Mouse (Mus musculus): ENCODE data around the gene Fbxo9.
"Not testable (repeated sequence)": the region's sequence is repeated elsewhere in the genome, so short reads cannot be mapped to it uniquely, and the experiment has no call there.

Fbxo9 gene

GRCm38 (mm10) chr9:78107912-78108795 lies 711 bp downstream of the Fbxo9 start:
- peak; percentile 74 to 79 for DNase-seq (ENCODE audit: low spot score in 2 of 2)

- no peak for DNase-seq (ENCODE audit: low spot score in 2 of 2)
These were observed 1.3 kb downstream of the Fbxo9 start for GRCm38 (mm10) chr9:78107582-78107911.

GRCm38 (mm10) chr9:78106821-78107220 lies 2.0 kb downstream of the Fbxo9 start:
- no peak for DNase-seq (ENCODE audit: low spot score in 2 of 2)

GRCm38 (mm10) chr9:78105501-78105932 lies 3.3 kb downstream of the Fbxo9 start:
- no peak for DNase-seq (ENCODE audit: low spot score in 2 of 2)

GRCm38 (mm10) chr9:78104973-78105372 lies 3.9 kb downstream of the Fbxo9 start:
- no peak for DNase-seq (ENCODE audit: low spot score in 2 of 2)

DNA sequence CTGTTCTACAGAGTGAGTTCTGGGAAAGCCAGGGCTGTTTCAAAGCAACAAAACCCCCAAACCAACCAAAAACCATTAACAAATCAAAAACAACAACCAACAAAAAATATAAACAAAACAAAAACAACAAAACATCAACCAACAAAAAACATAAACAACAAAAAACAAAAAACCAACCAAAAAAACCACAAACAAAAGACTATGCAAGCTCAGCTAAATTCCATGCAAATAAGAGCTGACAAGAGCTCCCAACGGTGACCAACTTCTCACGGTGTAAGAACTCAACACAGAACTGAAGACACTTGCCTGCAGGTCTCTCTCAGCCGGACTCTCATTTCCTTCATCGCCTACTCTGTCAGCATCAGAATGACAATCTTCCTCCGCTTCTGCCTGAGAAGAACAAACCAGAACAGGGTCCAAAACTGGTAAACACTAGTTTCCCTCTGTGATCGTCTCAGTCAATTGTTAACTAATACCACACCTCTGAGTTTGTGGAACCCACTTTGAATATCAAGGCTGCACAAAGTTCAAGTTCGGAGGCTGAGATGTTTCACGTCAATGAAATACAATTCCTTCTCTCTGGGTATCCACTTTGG lies 4.8 kb downstream of the Fbxo9 start:
- DNase-seq (ENCODE audit: low spot score in 2 of 2) = no peak

GRCm38 (mm10) chr9:78101431-78101830 lies 7.4 kb downstream of the Fbxo9 start:
- DNase-seq (ENCODE audit: low spot score in 2 of 2) = no peak

- DNase-seq (ENCODE audit: low spot score in 2 of 2) = no peak
These were observed 7.9 kb downstream of the Fbxo9 start for GRCm38 (mm10) chr9:78100956-78101355.

DNA sequence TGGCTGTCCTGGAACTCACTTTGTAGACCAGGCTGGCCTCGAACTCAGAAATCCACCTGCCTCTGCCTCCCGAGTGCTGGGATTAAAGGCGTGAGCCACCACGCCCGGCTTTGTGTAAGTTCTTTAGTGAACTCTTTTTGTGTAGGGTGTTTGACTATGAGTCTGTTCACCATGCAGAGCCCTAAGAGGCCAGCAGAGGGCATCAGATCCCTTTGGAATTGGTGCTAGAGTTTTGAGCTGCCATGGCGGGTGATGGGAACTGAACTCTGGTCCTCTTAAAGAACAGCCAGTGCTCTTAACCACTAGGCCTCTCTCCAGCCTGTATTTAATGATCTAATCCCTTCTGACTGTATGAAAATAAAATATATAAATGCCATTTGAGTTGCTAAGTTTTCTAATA lies 12.5 kb downstream of the Fbxo9 start:
- no peak for DNase-seq (ENCODE audit: low spot score in 2 of 2)

- no peak for DNase-seq (ENCODE audit: low spot score in 2 of 2)
These were observed 13.2 kb downstream of the Fbxo9 start for GRCm38 (mm10) chr9:78095686-78096085.

GRCm38 (mm10) chr9:78090596-78090995 lies 18.3 kb downstream of the Fbxo9 start:
- DNase-seq (ENCODE audit: low spot score in 2 of 2) = no peak

GRCm38 (mm10) chr9:78089906-78090305 lies 19.0 kb downstream of the Fbxo9 start:
- no peak for DNase-seq (ENCODE audit: low spot score in 2 of 2)

DNA sequence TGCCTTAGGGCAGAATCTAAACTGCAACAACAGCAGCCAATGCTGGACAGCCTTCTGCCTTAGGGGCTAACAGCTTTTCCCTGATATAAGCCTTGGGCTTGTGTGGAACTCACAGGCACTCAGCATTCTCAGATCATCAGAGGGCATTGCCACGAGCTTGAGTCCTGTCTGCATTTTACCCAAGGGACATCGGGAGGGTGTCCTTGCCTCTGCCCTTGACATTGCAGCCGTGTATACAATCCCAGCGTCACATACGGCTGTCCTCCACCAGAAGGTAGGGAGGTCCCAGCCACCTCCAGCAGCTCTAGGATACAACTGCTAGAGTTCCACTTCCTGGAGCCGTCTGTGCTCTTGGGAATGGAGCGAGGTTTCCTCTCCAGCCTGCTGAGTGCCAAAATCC lies 19.9 kb downstream of the Fbxo9 start:
- DNase-seq (ENCODE audit: low spot score in 2 of 2) = no peak

- no peak for DNase-seq (ENCODE audit: low spot score in 2 of 2)
These were observed 20.3 kb downstream of the Fbxo9 start for GRCm38 (mm10) chr9:78088521-78088920.

GRCm38 (mm10) chr9:78087751-78088150 lies 21.1 kb downstream of the Fbxo9 start:
- no peak for DNase-seq (ENCODE audit: low spot score in 2 of 2)

DNA sequence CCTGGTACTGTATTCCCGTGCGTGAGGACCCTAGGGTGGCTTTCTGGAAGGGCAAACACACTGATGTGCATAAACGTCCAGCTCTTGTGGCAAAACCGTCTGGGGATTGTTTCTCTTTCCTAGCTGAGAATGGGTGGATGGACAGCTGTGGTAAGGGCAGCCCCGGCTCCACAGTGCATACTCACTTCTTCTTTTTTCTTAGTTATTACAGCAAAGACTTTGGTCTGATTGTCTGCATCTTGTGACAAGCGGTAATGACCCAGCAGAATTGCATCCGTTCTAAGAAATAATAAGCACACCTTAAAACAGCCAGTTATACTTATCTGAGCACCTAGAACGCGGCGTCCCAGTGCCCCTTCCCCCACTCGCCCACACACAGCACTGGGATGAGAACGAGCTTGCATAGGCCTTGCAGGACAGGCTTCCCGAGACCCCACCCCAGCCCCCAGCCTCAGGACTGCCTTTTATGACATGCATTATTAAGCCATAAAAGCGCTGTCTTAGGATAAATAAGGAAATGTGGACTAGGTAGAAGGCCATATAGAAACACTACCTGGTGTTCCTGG lies 23.1 kb downstream of the Fbxo9 start:
- no peak for DNase-seq (ENCODE audit: low spot score in 2 of 2)

GRCm38 (mm10) chr9:78084341-78084740 lies 24.5 kb downstream of the Fbxo9 start:
- DNase-seq (ENCODE audit: low spot score in 2 of 2) = no peak

- DNase-seq (ENCODE audit: low spot score in 2 of 2) = no peak
These were observed 27.0 kb downstream of the Fbxo9 start for GRCm38 (mm10) chr9:78081835-78082234.

- peak; percentile 14 to 20 for DNase-seq (ENCODE audit: low spot score in 2 of 2)
These were observed 30.6 kb downstream of the Fbxo9 start for GRCm38 (mm10) chr9:78078240-78078639.

- DNase-seq (ENCODE audit: low spot score in 2 of 2) = no peak
These were observed 33.6 kb downstream of the Fbxo9 start for GRCm38 (mm10) chr9:78075256-78075655.

GRCm38 (mm10) chr9:78073713-78074340 lies 35.0 kb downstream of the Fbxo9 start:
- no peak for DNase-seq (ENCODE audit: low spot score in 2 of 2)

GRCm38 (mm10) chr9:78073291-78073690 lies 35.6 kb downstream of the Fbxo9 start:
- DNase-seq (ENCODE audit: low spot score in 2 of 2) = not testable (repeated sequence)

DNA sequence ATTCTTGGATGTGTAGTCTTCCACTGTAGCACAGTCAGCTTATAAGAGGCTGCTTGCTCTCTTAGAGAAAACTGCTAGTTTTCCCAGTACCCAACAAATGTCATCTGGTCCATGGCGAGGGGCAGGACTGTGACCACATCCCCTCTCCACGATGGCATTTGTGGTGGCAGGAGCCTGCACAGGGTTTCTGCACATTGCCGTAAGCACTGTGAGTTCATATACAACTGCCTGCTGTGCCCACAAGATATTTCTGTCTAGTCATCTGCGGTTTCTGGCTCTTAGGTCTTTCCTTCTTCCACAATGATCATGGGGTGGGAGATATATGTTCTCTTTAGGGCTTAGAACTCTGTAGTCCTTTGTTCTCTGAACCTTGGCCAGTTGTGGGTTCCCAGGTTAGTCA lies 37.2 kb downstream of the Fbxo9 start:
- DNase-seq (ENCODE audit: low spot score in 2 of 2) = no peak
